Mouse (Mus musculus) retina, adult 2 months (tissue): Measurements from ENCODE around the gene Cgrrf1.
A peak's percentile ranks its signal among the peaks of the same experiment; 100 is the strongest.
"Not testable (repeated sequence)": the region's sequence is repeated elsewhere in the genome, so short reads cannot be mapped to it uniquely, and the experiment has no call there.

Experiments
- DNase-seq: peaks from one replicate; pipeline ENCODE4 v3.0.0-alpha.2; 2012; ENCODE audit warnings: low read depth, low spot score

Cgrrf1 gene

GRCm38 (mm10) chr14:46831837-46832333, at the start of gene Cgrrf1:
Gene Cgrrf1 (plus strand): TSS chr14:46832125.
- DNase-seq: peak; percentile 85

GRCm38 (mm10) chr14:46782187-46782828, 49.6 kb upstream of the Cgrrf1 start:
- DNase-seq: no peak

GRCm38 (mm10) chr14:46783327-46783926, 48.5 kb upstream of the Cgrrf1 start:
- DNase-seq: no peak

- no peak for DNase-seq
Measured at GRCm38 (mm10) chr14:46785247-46785646, 46.7 kb upstream of the Cgrrf1 start.

GRCm38 (mm10) chr14:46787454-46787786, 44.5 kb upstream of the Cgrrf1 start:
- no peak for DNase-seq

GRCm38 (mm10) chr14:46787787-46788504, 44.0 kb upstream of the Cgrrf1 start, which contains the start of gene Cnih1:
Gene Cnih1 (minus strand): TSS chr14:46788411.
- DNase-seq: peak; percentile 79

- no peak for DNase-seq
Measured at GRCm38 (mm10) chr14:46788505-46788901, 43.4 kb upstream of the Cgrrf1 start.

- no peak for DNase-seq
Measured at GRCm38 (mm10) chr14:46790303-46790702, 41.6 kb upstream of the Cgrrf1 start.

GRCm38 (mm10) chr14:46790723-46791122, 41.2 kb upstream of the Cgrrf1 start:
- DNase-seq: no peak

- DNase-seq: no peak
Measured at GRCm38 (mm10) chr14:46794157-46794556, 37.8 kb upstream of the Cgrrf1 start.

- no peak for DNase-seq
Measured at GRCm38 (mm10) chr14:46800684-46801345, 31.1 kb upstream of the Cgrrf1 start.

- DNase-seq: no peak
Measured at GRCm38 (mm10) chr14:46803259-46803658, 28.7 kb upstream of the Cgrrf1 start.

- no peak for DNase-seq
Measured at GRCm38 (mm10) chr14:46803791-46804190, 28.1 kb upstream of the Cgrrf1 start.

GRCm38 (mm10) chr14:46806186-46806585, 25.7 kb upstream of the Cgrrf1 start:
- DNase-seq: no peak

GRCm38 (mm10) chr14:46807927-46808326, 24.0 kb upstream of the Cgrrf1 start:
- no peak for DNase-seq

- DNase-seq: no peak
Measured at GRCm38 (mm10) chr14:46815640-46816039, 16.3 kb upstream of the Cgrrf1 start.

GRCm38 (mm10) chr14:46816916-46817622, 14.9 kb upstream of the Cgrrf1 start:
- DNase-seq: no peak

- no peak for DNase-seq
Measured at GRCm38 (mm10) chr14:46818743-46819142, 13.2 kb upstream of the Cgrrf1 start.

GRCm38 (mm10) chr14:46819961-46820360, 12.0 kb upstream of the Cgrrf1 start:
- DNase-seq: not testable (repeated sequence)

- peak; percentile 6 for DNase-seq
Measured at GRCm38 (mm10) chr14:46821271-46821872, 10.6 kb upstream of the Cgrrf1 start.
